ENCODE assay signal across 8 mouse cellular contexts in genomic region chr10:88200951-88201638, GRCm38 (mm10). TPM values are rescaled to one million over a fixed set of nuclear protein-coding genes. Genes with fewer than 3 reads are reported as not detected.
DNase-seq lines count a peak whose midpoint lies in the region; ATAC-seq lines count a peak whose summit lies in the region.

Gene Washc3, plus strand, starts transcription at chr10:88201093.

- H3K4me2 ChIP-seq in hindbrain, embryonic 15.5 days: peak within 1 kb of the TSS; percentile 70

- WGBS in hindbrain, embryonic 15.5 days: under 1% methylated on average over 23 of the region's 23 CpGs

- ATAC-seq in hindbrain, embryonic 15.5 days (ENCODE audit: low FRiP score, low read depth): peak; percentile 100

- peaks cover 2% of the 10 kb centered on the region; the same call in 1 of the 2 replicates for H3K36me3 ChIP-seq in hindbrain, embryonic 15.5 days

- H3K9me3 ChIP-seq in hindbrain, embryonic 15.5 days: no peaks in the 10 kb centered on the region

- peak; percentile 84 for DNase-seq in T-cell, adult 2 months (ENCODE audit: low spot score)
- DNase-seq in cerebellum, postnatal 36 days: peak; percentile 90 to 91
- DNase-seq in frontal cortex, postnatal 36 days (ENCODE audit: low spot score in 2 of 2): peak; percentile 92 to 94
- DNase-seq in left cerebral cortex, adult 11 months (ENCODE audit: low spot score): peak; percentile 86
- peak; percentile 92 for DNase-seq in lung, postnatal 4 days
- peak; percentile 68 for DNase-seq in retina, postnatal 7 days (ENCODE audit: low read depth, low spot score)
- DNase-seq in urinary bladder, adult 2 months (ENCODE audit: low spot score): peak; percentile 72

- H3K4me1 ChIP-seq in hindbrain, embryonic 15.5 days (replicated peaks): peaks cover 5% of the 10 kb centered on the region

- no peaks in the 10 kb centered on the region for H3K27me3 ChIP-seq in hindbrain, embryonic 15.5 days

- peak within 1 kb of the TSS; percentile 86 for H3K27ac ChIP-seq in hindbrain, embryonic 15.5 days (replicated peaks)

- H3K4me3 ChIP-seq in hindbrain, embryonic 15.5 days: peak within 1 kb of the TSS; percentile 59

- peak within 1 kb of the TSS; percentile 69 for H3K9ac ChIP-seq in hindbrain, embryonic 15.5 days

RNA-seq across cellular contexts. Expression of gene Washc3, which starts in this region (rescaled TPM):
- polyA plus RNA-seq in hindbrain, embryonic 15.5 days (2015; fragmentation: Nextera tagmentation; extraction: Ambion mirVana): 39.2 and 40.9 TPM in 2 replicates
- polyA plus RNA-seq in urinary bladder, adult 2 months (2012; rRNA removed): 47.0 and 50.1 TPM in 2 replicates

Comparison
In these comparisons a context has a peak if more than half of its experiments do, and no peak if none do; other contexts are left out.
1. Peak in every context shown above with its lines: DNase-seq, ATAC-seq, H3K4me3 ChIP-seq and H3K27ac ChIP-seq.